Mouse (Mus musculus) kidney, adult 2 months (tissue): Measurements from ENCODE around the gene Selenom.

Source experiments
- CTCF ChIP-seq: fragments of 200-500 bp; conservative IDR thresholded peaks from 2 replicates; pipeline ENCODE4 v1.5.1; 2011; ENCODE audit warnings: low read depth, mild to moderate bottlenecking, control low read depth, low read length, moderate library complexity, mixed read lengths; ENCODE audit not compliant: insufficient read depth, insufficient read length
- POLR2A ChIP-seq: fragments of 200-500 bp; IDR thresholded peaks from one replicate; pipeline ENCODE4 v1.6.1; 2011; ENCODE audit warnings: low read depth, low read length, control low read depth

- TF ChIP-seq POLR2A (no peak), CTCF (no peak)
Observed at GRCm38 (mm10) chr11:3534956-3535355, 20.5 kb downstream of the Selenom start.
